Mouse (Mus musculus) embryonic fibroblast, embryonic 13.5 days (primary cell): ENCODE data around the gene Galr3.

Experiments
- CTCF ChIP-seq: IDR thresholded peaks from 2 replicates; pipeline ENCODE4 v1.5.1; 2011; ENCODE audit warnings: mild to moderate bottlenecking, control low read depth, low read length, moderate library complexity, borderline replicate concordance; ENCODE audit not compliant: insufficient read depth
- POLR2A ChIP-seq: IDR thresholded peaks from 2 replicates; pipeline ENCODE4 v1.6.1; 2011; ENCODE audit warnings: low read depth, mild to moderate bottlenecking, control low read depth, low read length, moderate library complexity

DNA sequence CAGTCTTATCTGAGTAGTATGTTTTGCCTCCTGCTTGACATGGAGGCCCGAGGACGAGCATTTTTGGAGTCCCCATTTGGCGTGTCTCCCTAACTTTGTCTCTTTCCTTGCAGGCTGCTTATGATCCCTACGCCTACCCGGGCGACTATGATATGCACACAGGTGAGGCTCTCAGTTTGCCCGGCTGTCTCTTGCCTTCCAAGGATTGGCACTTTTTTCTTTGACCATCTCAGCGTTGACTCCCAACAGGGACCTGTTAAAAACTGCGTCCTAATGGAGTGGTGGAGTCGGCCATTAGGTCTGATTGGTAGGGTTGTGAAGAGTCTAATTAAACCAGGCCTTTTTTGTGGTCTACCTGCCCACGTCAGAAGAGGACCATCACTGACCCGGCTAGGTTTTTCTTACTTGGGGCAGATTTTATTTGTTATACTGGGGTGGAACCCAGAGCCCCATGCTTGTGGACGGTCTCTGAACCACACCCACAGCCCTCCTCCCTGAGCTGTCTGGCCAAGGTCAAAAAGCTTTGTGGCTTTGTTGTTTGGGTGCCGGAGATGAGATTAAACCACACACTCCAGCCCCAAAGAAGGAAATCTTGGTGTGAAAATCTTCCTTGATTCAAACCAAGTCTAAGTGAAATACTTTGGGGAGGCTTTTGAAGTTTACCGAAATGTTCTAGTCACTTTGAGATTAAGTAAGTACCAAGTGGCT is 34.1 kb downstream of the Galr3 start:
- TF ChIP-seq CTCF (no peak), POLR2A (no peak)
